ENCODE assay signal across 8 mouse cellular contexts in genomic region chr4:63495915-63496278, GRCm38 (mm10). TPM values are rescaled to one million over a fixed set of nuclear protein-coding genes. Genes with fewer than 3 reads are reported as not detected.
DNase-seq lines count a peak whose midpoint lies in the region; ATAC-seq and TF ChIP-seq lines count a peak whose summit lies in the region.

TSS of gene Whrn (minus strand) at chr4:63495991.

- peak; percentile 73 to 74 for DNase-seq in adrenal gland, adult 18-20 months (ENCODE audit: low spot score in 2 of 2)
- peak; percentile 91 for DNase-seq in embryo, embryonic 11 days
- no peak for DNase-seq in c-Kit-positive CD71-positive TER-119-positive erythroid progenitor cells, embryonic 14.5 days (ENCODE audit: low spot score)

- H3K4me1 ChIP-seq in intestine, postnatal 0 days (replicated peaks; ENCODE audit: control insufficient read depth, insufficient read depth, low read length): no peaks in the 10 kb centered on the region; the same call in 1 of the 2 replicates
- peaks cover 32% of the 10 kb centered on the region for H3K4me1 ChIP-seq in limb, embryonic 12.5 days (replicated peaks)
- peaks cover 60% of the 10 kb centered on the region for H3K4me1 ChIP-seq in midbrain, embryonic 13.5 days (replicated peaks)
- H3K4me1 ChIP-seq in small intestine, adult 2 months (ENCODE audit: control insufficient read depth, insufficient read depth, insufficient read length, low read length): peaks cover 9% of the 10 kb centered on the region

- no peaks in the 10 kb centered on the region for H3K36me3 ChIP-seq in intestine, postnatal 0 days (ENCODE audit: control insufficient read depth, insufficient read depth)
- H3K36me3 ChIP-seq in limb, embryonic 12.5 days: no peaks in the 10 kb centered on the region
- no peaks in the 10 kb centered on the region for H3K36me3 ChIP-seq in midbrain, embryonic 13.5 days
- H3K36me3 ChIP-seq in small intestine, adult 2 months (ENCODE audit: control insufficient read depth, insufficient read depth, low read length): no peaks in the 10 kb centered on the region

- 0% methylated on average over 32 of the region's 34 CpGs for WGBS in intestine, postnatal 0 days
- under 1% methylated on average over 33 of the region's 34 CpGs for WGBS in limb, embryonic 12.5 days
- 0% methylated on average over 26 of the region's 34 CpGs for WGBS in midbrain, embryonic 13.5 days
- WGBS in small intestine, adult 2 months: under 1% methylated on average over 32 of the region's 34 CpGs

- H3K9ac ChIP-seq in intestine, postnatal 0 days (ENCODE audit: low read depth, low read length): peak within 1 kb of the TSS; percentile 59
- peak within 1 kb of the TSS; percentile 75 for H3K9ac ChIP-seq in limb, embryonic 12.5 days (replicated peaks)
- H3K9ac ChIP-seq in midbrain, embryonic 13.5 days (replicated peaks): peak within 1 kb of the TSS; percentile 66

- TF ChIP-seq CTCF in intestine, postnatal 0 days (IDR thresholded peaks at IDR 0.05; ENCODE audit: low read depth): no peak
- TF ChIP-seq CTCF in small intestine, adult 2 months (IDR thresholded peaks at IDR 0.05; ENCODE audit: extremely low read depth, insufficient read length, insufficient replicate concordance, low read depth, low read length): no peak

- ATAC-seq in granulocyte monocyte progenitor cell, adult 5-6 weeks (replicated peaks; ENCODE audit: poor library complexity, severe bottlenecking): peak; percentile 85
- ATAC-seq in intestine, postnatal 0 days: peak; percentile 72
- peak; percentile 71 for ATAC-seq in limb, embryonic 12.5 days (ENCODE audit: insufficient number of reproducible peaks, insufficient read depth, low FRiP score, low TSS enrichment, low read depth)
- ATAC-seq in midbrain, embryonic 13.5 days: peak; percentile 91

- peak within 1 kb of the TSS; percentile 61 for H3K4me3 ChIP-seq in intestine, postnatal 0 days (ENCODE audit: low read depth, low read length)
- H3K4me3 ChIP-seq in limb, embryonic 12.5 days (replicated peaks): peak within 1 kb of the TSS; percentile 76
- peak within 1 kb of the TSS; percentile 58 for H3K4me3 ChIP-seq in midbrain, embryonic 13.5 days (replicated peaks)
- H3K4me3 ChIP-seq in small intestine, adult 2 months (ENCODE audit: low read depth, low read length): peak within 1 kb of the TSS; percentile 75

- no peaks in the 10 kb centered on the region for H3K9me3 ChIP-seq in intestine, postnatal 0 days (ENCODE audit: control insufficient read depth)
- no peaks in the 10 kb centered on the region for H3K9me3 ChIP-seq in limb, embryonic 12.5 days
- H3K9me3 ChIP-seq in midbrain, embryonic 13.5 days: no peaks in the 10 kb centered on the region

- peaks cover 3% of the 10 kb centered on the region; the same call in 1 of the 2 replicates for H3K27me3 ChIP-seq in intestine, postnatal 0 days (replicated peaks; ENCODE audit: control insufficient read depth, insufficient read depth, low read length)
- peaks cover 23% of the 10 kb centered on the region for H3K27me3 ChIP-seq in limb, embryonic 12.5 days
- peaks cover 2% of the 10 kb centered on the region; the same call in 1 of the 2 replicates for H3K27me3 ChIP-seq in midbrain, embryonic 13.5 days
- no peaks in the 10 kb centered on the region for H3K27me3 ChIP-seq in small intestine, adult 2 months (ENCODE audit: control insufficient read depth, insufficient read depth, low read length)

- H3K27ac ChIP-seq in intestine, postnatal 0 days (ENCODE audit: low read depth, low read length): peak within 1 kb of the TSS; percentile 60
- peak within 1 kb of the TSS; percentile 82 for H3K27ac ChIP-seq in limb, embryonic 12.5 days
- H3K27ac ChIP-seq in midbrain, embryonic 13.5 days: no peak within 1 kb of the TSS
- H3K27ac ChIP-seq in small intestine, adult 2 months (ENCODE audit: insufficient read depth, low read depth, low read length): no peak within 1 kb of the TSS

- H3K4me2 ChIP-seq in intestine, postnatal 0 days (replicated peaks; ENCODE audit: low read depth): peak within 1 kb of the TSS; percentile 100
- peak within 1 kb of the TSS; percentile 96 for H3K4me2 ChIP-seq in limb, embryonic 12.5 days
- H3K4me2 ChIP-seq in midbrain, embryonic 13.5 days (replicated peaks): peak within 1 kb of the TSS; percentile 89

- peak; percentile 42; the same call in 1 of the 2 replicates for TF ChIP-seq POLR2A in small intestine, adult 2 months (IDR thresholded peaks at IDR 0.05; ENCODE audit: low read depth, low read length)

RNA-seq across cellular contexts. Expression of gene Whrn, which starts in this region (rescaled TPM):
- 10 to 100 TPM; 41.4 to 59.6 TPM for total RNA-seq in adrenal gland, adult 18-20 months (2021)
- total RNA-seq in granulocyte monocyte progenitor cell, adult 5-6 weeks (2014; fragmentation: Nextera tagmentation): 1.9 and 3.4 TPM in 2 replicates
- 0.90 and 1.7 TPM in 2 replicates for total RNA-seq in granulocyte monocyte progenitor cell, adult 5-6 weeks (2017)
- 1.3 and 1.8 TPM in 2 replicates for polyA plus RNA-seq in intestine, postnatal 0 days (2015; fragmentation: Nextera tagmentation; extraction: Ambion mirVana)
- 14.7 and 14.8 TPM in 2 replicates for polyA plus RNA-seq in limb, embryonic 12.5 days (2016; fragmentation: Nextera tagmentation; extraction: Ambion mirVana)
- polyA plus RNA-seq in midbrain, embryonic 13.5 days (2015; fragmentation: Nextera tagmentation; extraction: Ambion mirVana): 6.6 and 10.3 TPM in 2 replicates
- 14.0 and 20.2 TPM in 2 replicates for polyA plus RNA-seq in small intestine, adult 2 months (2012; rRNA removed)

Comparison
In these comparisons a context has a peak if more than half of its experiments do, and no peak if none do; other contexts are left out.
1. RNA of gene Whrn (total RNA-seq): 41.4 to 59.6 TPM in adrenal gland, adult 18-20 months; 0.90 to 3.4 TPM in granulocyte monocyte progenitor cell, adult 5-6 weeks; every median in the first group is over 4 times any median in the second.
2. H3K27ac ChIP-seq: peak in intestine, postnatal 0 days (single experiment) and limb, embryonic 12.5 days (single experiment); none in midbrain, embryonic 13.5 days (single experiment) and small intestine, adult 2 months (single experiment).
3. Peak in every context shown above with its lines, with median percentiles within 50 percentile points of each other: ATAC-seq, H3K4me2 ChIP-seq, H3K4me3 ChIP-seq and H3K9ac ChIP-seq.